Mouse (Mus musculus) forebrain, embryonic 12.5 days (tissue): Measurements from ENCODE around the gene Slc7a8. TPM values are rescaled to one million over a fixed set of nuclear protein-coding genes. Genes with fewer than 3 reads are reported as not detected.

ENCODE experiments used
- ATAC-seq: fragments of 200-750 bp; cut with Nextera tagmentation; 2 replicates; pipeline ENCODE4 v1.8.0; 2017; ENCODE audit warnings: moderate TSS enrichment; ENCODE audit not compliant: low FRiP score
- H3K27ac ChIP-seq: fragments of 300-500 bp; sonication (generic); 2 replicates; pipeline ENCODE4 v1.5.1; 2016; ENCODE audit warnings: mild to moderate bottlenecking
- H3K27me3 ChIP-seq: fragments of 300-500 bp; sonication (generic); 2 replicates; pipeline ENCODE4 v1.6.1; 2016; ENCODE audit warnings: mild to moderate bottlenecking
- H3K36me3 ChIP-seq: fragments of 300-500 bp; sonication (generic); replicated peaks from 2 replicates; pipeline ENCODE4 v1.6.1; 2016; ENCODE audit warnings: mild to moderate bottlenecking
- H3K4me1 ChIP-seq: fragments of 300-500 bp; sonication (generic); 2 replicates; pipeline ENCODE4 v1.6.1; 2016
- H3K4me2 ChIP-seq: fragments of 300-500 bp; sonication (generic); 2 replicates; pipeline ENCODE4 v1.6.1; 2016; ENCODE audit warnings: mild to moderate bottlenecking, moderate library complexity
- H3K4me3 ChIP-seq: fragments of 300-500 bp; sonication (generic); replicated peaks from 2 replicates; pipeline ENCODE4 v1.5.1; 2016; ENCODE audit warnings: mild to moderate bottlenecking
- H3K9ac ChIP-seq: fragments of 300-500 bp; sonication (generic); 2 replicates; pipeline ENCODE4 v1.6.1; 2016; ENCODE audit warnings: mild to moderate bottlenecking
- H3K9me3 ChIP-seq: fragments of 300-500 bp; sonication (generic); 2 replicates; pipeline ENCODE4 v1.6.1; 2016
- WGBS: fragments of 180-500 bp; shearing (Covaris S2); methylation state at CpG from one replicate; pipeline ENCODE4 v1.1.7; 2016; 5-methylcytosine and 5-hydroxymethylcytosine counted together
- polyA plus RNA-seq: library from polyadenylated mRNA; unstranded; fragments of >200 nt; fragmentation: Nextera tagmentation; extraction: Ambion mirVana; gene quantifications from 2 replicates; pipeline ENCODE4 v1.2.1, GENCODE M21; 2016

Gene Slc7a8
- 2.3 and 2.7 TPM in 2 replicates for polyA plus RNA-seq

DNA sequence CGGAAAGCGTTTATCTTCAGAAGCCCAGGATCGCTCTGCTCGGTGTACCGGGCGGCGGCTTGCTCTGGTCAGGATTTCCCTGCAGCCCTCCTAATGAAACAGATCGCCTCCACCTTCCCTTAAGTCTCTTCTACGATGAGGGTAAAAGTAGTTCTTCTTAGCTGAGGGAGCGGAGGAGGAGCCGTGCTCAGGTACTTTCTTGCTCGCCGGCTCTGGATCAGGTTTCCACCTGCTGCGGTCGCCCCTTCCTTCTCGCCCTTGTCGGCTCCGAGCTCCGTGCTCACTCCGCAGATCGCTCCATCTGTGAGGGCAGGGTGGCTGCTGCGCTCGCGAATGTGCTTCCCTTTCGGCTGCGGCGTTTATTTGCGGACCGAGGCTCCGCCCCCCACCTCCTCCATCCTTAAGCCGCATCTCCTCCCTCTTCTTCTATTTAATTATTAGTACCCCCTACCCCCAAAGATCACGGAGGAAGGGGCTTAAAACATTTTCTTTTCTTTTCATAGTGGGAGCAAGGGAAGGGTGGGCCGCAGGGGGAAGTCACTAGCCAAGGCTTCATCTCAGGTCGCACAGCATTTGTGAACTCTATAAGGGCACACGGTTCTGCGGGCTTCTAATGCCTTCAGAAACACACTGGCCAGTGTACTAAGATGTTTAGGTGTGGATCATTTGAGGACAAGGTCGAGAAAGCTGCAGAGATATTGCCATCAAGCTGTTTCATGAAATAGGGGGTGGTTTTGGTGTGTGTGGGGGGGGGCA is at the start of gene Slc7a8:
Slc7a8 (minus strand) TSS at position 337 of the 756 bp plus-strand sequence.
- Histone ChIP-seq H3K4me3 (peak within 1 kb of the TSS; percentile 54), H3K27me3 (peaks cover 42% of the 10 kb centered on the region), H3K9ac (peak within 1 kb of the TSS; percentile 55), H3K4me2 (peak within 1 kb of the TSS; percentile 90), H3K4me1 (peaks cover 9% of the 10 kb centered on the region), H3K9me3 (no peaks in the 10 kb centered on the region), H3K27ac (no peak within 1 kb of the TSS), H3K36me3 (no peaks in the 10 kb centered on the region)
- 1% methylated on average over 37 of the region's 37 CpGs for WGBS
- peak; percentile 76 for ATAC-seq

DNA sequence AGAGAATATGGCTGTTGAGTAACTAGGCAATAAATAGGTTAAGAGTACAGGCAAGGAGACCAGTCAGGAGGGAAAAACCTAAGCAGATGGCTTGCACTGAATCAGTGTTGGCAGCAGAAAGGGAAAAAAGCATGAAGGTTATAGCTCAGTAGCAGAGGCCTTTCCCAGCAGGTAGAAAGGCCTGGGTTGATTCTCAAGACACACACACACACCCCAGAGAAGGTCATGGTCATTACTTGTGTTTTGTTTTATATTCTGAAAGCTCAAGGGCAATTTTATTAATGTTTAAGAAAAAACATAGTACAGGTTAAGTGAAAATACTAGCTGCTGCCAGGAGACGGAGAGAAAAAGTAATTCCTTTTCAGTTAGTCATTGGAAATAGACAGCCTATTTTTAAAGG is 42.0 kb upstream of the Slc7a8 start:
- H3K27ac ChIP-seq: no peak overlapping the region
- no peak overlapping the region for H3K4me2 ChIP-seq
- H3K27me3 ChIP-seq: no peaks in the 10 kb centered on the region
- H3K9me3 ChIP-seq: no peaks in the 10 kb centered on the region
- no peak for ATAC-seq
- 93% methylated on average over 1 of the region's 1 CpGs for WGBS
- no peak overlapping the region for H3K4me3 ChIP-seq
- H3K36me3 ChIP-seq: no peaks in the 10 kb centered on the region
- no peaks in the 10 kb centered on the region for H3K4me1 ChIP-seq
- no peak overlapping the region for H3K9ac ChIP-seq

DNA sequence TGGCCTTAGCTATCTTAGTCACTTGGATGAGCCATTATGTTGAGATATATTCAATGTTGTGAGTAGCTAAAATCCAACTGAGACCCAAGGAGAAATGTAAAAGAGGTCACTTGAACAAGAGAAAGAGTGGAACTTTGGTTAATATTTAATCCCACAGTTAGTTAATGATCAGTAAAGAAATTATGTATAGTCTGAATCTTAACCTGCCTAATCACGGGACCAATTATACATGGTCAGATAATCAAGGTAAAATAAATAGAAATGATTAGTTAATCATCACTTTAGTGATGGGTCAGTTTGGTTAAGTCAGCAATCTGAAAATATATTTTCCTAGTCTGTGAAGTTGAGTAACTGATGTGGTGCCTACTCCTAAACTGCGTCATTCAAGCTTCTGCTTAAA is 40.6 kb upstream of the Slc7a8 start:
- H3K4me3 ChIP-seq: no peak overlapping the region
- no peaks in the 10 kb centered on the region for H3K9me3 ChIP-seq
- no peak overlapping the region for H3K9ac ChIP-seq
- no peak overlapping the region for H3K27ac ChIP-seq
- H3K4me2 ChIP-seq: no peak overlapping the region
- ATAC-seq: no peak
- H3K36me3 ChIP-seq: no peaks in the 10 kb centered on the region
- WGBS: 87% methylated on average over 2 of the region's 2 CpGs
- no peaks in the 10 kb centered on the region for H3K27me3 ChIP-seq
- H3K4me1 ChIP-seq: no peaks in the 10 kb centered on the region

DNA sequence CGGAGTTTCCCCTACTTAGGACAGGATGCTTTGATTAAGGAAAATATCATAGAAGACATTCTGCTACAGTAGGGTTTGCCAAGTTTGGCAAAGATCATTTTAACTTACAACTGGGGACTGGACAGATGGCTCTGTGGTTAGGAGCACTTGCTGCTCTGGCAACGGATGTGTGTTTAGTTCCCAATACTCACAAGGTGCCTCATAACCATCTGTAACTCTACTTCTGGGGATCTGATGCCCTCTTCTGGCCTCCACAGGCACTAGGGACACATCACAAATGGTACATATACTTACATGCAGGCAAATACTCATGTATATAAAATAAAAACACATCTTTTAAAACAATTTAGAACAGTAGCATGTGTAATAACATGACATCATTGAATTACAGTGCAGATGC is 36.0 kb upstream of the Slc7a8 start:
- WGBS: 59% methylated on average over 2 of the region's 2 CpGs
- Histone ChIP-seq H3K4me3 (no peak overlapping the region), H3K4me2 (no peak overlapping the region), H3K4me1 (no peaks in the 10 kb centered on the region), H3K9ac (no peak overlapping the region), H3K9me3 (no peaks in the 10 kb centered on the region), H3K36me3 (no peaks in the 10 kb centered on the region), H3K27me3 (no peaks in the 10 kb centered on the region), H3K27ac (no peak overlapping the region)
- ATAC-seq: no peak

DNA sequence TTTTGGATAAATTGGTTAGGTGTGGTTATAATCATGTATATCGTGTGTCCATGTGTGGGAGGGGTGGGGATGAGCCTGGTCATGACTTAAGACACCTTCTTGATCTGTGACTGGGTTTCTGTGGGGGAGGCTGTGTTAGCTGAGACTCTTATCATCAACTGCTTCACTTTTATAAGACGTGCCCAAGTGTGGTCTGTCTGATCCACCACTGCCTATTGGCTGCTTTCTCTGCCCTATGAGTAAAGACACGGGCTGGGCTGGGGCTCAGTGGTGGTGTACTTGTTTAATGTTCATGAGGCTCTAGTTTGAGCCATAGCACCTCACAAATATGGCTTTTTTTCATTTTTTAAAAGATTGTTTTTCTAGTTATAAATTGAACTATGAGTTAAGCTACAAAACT is 34.0 kb upstream of the Slc7a8 start:
- Histone ChIP-seq H3K9ac (no peak overlapping the region), H3K9me3 (no peaks in the 10 kb centered on the region), H3K4me1 (no peaks in the 10 kb centered on the region), H3K36me3 (no peaks in the 10 kb centered on the region), H3K4me3 (no peak overlapping the region), H3K27me3 (no peaks in the 10 kb centered on the region), H3K27ac (no peak overlapping the region), H3K4me2 (no peak overlapping the region)
- ATAC-seq: no peak
- WGBS: 66% methylated on average over 3 of the region's 3 CpGs

DNA sequence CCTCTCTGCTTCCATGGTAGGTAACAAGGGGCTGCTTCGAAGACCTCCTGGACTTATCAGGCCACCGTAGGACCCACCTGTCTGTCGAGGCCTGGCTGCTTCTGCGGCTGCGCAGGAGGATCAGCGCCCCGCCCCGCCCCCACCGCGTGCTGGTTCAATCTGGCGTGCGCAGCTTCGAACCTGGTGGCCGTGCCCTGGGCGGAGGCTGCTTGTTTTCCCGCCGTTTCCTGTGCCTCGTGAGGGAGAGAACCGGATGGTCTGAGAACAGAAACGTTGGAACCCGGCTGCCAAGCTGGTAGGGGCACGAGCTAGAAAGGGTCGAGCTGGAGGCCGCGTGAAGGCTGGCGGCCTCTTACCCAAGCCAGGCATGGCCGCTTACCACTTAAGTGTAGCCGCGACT is 32.2 kb upstream of the Slc7a8 start, which contains the start of gene Rnf212b:
Rnf212b (plus strand) TSS at position 151 of the 400 bp plus-strand sequence.
- Histone ChIP-seq H3K4me1 (no peaks in the 10 kb centered on the region), H3K4me2 (no peak within 1 kb of the TSS), H3K36me3 (no peaks in the 10 kb centered on the region), H3K27ac (no peak within 1 kb of the TSS), H3K27me3 (no peaks in the 10 kb centered on the region), H3K9ac (no peak within 1 kb of the TSS), H3K4me3 (no peak within 1 kb of the TSS), H3K9me3 (no peaks in the 10 kb centered on the region)
- WGBS: 88% methylated on average over 29 of the region's 29 CpGs
- no peak for ATAC-seq

DNA sequence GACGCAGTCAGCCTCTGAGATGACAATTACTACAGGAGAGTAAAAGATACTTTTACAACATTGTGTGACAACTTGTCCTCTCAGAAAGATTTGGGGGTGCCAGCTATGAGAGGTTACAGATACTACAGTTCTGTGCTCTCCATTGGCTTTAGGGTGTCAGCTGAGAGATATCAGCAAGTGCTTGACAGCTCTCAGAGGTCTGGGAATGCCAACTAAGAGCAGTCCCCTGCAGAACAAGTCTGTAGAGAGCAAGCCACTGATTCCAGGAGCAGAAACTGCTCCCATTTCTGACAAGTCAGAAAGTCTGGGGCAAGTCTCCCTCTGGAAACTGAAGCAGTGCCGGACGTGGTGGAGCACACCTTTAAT is 27.9 kb upstream of the Slc7a8 start:
- H3K4me1 ChIP-seq: no peaks in the 10 kb centered on the region
- WGBS: 84% methylated on average over 3 of the region's 3 CpGs
- no peak overlapping the region for H3K4me2 ChIP-seq
- no peak for ATAC-seq
- H3K4me3 ChIP-seq: no peak overlapping the region
- no peaks in the 10 kb centered on the region for H3K9me3 ChIP-seq
- no peaks in the 10 kb centered on the region for H3K36me3 ChIP-seq
- no peak overlapping the region for H3K9ac ChIP-seq
- H3K27ac ChIP-seq: no peak overlapping the region
- no peaks in the 10 kb centered on the region for H3K27me3 ChIP-seq

DNA sequence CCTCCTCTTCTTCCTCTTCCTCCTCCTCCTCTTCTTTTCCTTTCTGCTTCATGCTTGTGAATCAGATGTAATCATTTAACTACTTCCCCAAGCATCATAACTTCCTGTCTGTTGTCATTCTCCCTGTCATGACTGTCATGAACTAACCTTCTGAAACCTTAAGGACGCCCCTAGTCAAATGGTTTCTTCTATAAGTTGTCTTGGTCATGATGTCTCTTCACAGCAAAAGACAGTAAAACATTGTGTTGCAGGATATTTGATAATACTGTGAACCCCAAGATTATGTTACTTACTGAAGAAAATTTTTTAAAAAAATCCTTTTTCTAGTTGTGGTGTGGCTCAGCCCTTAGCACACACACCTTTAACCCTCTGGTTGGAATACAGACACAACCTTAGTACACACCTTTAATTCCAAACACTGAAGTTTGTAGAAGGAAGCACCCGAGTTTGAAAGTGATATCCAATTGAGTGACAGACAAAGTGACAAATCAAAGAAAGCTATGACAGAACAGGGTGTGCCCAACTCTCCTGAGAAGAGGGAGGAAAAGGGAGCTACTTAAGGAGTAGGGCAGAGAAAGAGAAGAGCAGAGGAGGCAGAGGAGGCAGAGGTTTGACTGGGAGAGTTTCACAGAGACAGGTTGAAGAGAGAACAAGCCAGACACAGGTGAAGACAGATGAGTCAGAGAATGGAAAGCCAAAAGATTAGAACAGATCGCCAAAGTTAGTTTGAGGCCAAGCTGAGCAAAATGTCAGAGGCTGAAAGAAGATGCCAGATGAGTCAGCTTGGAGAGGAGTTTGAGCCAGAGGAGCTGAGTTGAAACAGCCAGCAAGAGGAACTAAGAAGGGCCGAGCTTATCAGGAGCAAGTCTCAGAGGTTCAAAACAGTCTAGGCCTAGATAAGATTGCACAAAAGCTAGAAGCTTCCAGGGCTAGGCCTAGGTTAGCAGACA is 27.2 kb upstream of the Slc7a8 start:
- H3K4me3 ChIP-seq: no peak overlapping the region
- H3K4me1 ChIP-seq: no peaks in the 10 kb centered on the region
- H3K27me3 ChIP-seq: no peaks in the 10 kb centered on the region
- H3K4me2 ChIP-seq: no peak overlapping the region
- no peak overlapping the region for H3K27ac ChIP-seq
- 75% methylated on average over 4 of the region's 4 CpGs for WGBS
- no peaks in the 10 kb centered on the region for H3K36me3 ChIP-seq
- no peak for ATAC-seq
- H3K9me3 ChIP-seq: no peaks in the 10 kb centered on the region
- no peak overlapping the region for H3K9ac ChIP-seq

DNA sequence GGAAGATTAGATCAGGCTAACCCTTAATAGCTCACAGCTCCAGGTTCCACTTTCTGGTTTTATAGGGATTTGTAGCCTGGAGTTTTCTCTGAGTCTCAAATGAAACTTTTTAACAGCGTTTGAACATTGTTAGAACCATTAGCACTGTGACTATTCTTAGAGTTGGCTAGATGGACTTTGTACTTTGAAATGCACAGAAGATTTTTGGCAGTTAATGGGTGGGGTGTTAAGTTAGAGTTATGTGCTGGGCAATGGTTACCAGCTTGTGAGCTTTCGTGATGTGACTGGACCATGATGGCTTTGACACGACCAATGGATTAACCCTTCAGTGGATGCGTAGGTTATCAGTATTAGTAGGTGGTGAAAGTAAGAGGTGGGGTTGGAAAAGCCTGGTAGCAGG is 24.4 kb upstream of the Slc7a8 start:
- Histone ChIP-seq H3K4me2 (no peak overlapping the region), H3K27ac (no peak overlapping the region), H3K4me1 (no peaks in the 10 kb centered on the region), H3K9ac (no peak overlapping the region), H3K27me3 (no peaks in the 10 kb centered on the region), H3K4me3 (no peak overlapping the region), H3K9me3 (no peaks in the 10 kb centered on the region), H3K36me3 (no peaks in the 10 kb centered on the region)
- ATAC-seq: no peak
- 83% methylated on average over 4 of the region's 4 CpGs for WGBS

DNA sequence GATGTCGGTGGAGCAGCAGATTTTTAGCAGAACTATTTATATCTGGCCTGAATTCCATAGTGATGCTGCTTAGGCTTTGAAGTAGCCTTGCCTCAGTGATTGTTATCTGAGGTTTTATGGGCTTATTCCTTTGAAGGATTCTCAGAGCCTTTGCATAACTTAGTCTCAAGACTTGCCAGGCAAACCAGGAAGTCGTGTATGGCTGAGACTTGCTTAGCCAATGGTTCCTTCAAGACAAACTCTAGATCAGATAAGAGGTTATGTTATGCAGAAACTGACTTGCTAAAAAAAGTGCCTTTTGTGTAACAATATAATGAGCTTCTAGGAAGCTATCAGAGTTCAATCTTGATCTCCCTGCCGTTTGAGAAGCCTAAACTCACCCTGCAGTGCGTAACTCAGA is 20.7 kb upstream of the Slc7a8 start:
- Histone ChIP-seq H3K4me3 (no peak overlapping the region), H3K27me3 (no peaks in the 10 kb centered on the region), H3K27ac (no peak overlapping the region), H3K4me1 (no peaks in the 10 kb centered on the region), H3K9ac (no peak overlapping the region), H3K4me2 (no peak overlapping the region), H3K36me3 (no peaks in the 10 kb centered on the region), H3K9me3 (no peaks in the 10 kb centered on the region)
- ATAC-seq: no peak
- 89% methylated on average over 4 of the region's 4 CpGs for WGBS

DNA sequence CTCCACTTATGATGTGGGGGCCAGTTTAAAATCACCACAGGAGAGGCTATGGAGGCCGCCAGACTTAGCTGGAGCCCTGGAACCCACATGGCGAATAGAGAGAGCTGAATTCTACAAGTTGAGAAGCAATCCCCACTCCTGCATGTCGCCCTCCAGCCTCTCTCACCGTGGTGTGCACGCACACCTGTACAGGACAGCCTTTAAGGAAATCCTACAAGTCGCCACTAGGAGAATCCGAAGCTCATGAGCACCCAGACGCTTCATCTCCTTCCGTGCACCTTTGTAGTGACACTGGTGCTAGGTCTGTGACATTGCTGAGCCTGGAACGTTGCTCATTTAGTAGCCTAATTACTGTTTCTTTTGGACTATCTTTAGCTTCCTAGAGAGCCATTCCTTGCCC is 17.9 kb upstream of the Slc7a8 start:
- Histone ChIP-seq H3K36me3 (no peaks in the 10 kb centered on the region), H3K9me3 (no peaks in the 10 kb centered on the region), H3K4me3 (no peak overlapping the region), H3K27me3 (no peaks in the 10 kb centered on the region), H3K4me1 (no peaks in the 10 kb centered on the region), H3K4me2 (no peak overlapping the region), H3K27ac (no peak overlapping the region), H3K9ac (no peak overlapping the region)
- 47% methylated on average over 10 of the region's 10 CpGs for WGBS
- no peak for ATAC-seq

DNA sequence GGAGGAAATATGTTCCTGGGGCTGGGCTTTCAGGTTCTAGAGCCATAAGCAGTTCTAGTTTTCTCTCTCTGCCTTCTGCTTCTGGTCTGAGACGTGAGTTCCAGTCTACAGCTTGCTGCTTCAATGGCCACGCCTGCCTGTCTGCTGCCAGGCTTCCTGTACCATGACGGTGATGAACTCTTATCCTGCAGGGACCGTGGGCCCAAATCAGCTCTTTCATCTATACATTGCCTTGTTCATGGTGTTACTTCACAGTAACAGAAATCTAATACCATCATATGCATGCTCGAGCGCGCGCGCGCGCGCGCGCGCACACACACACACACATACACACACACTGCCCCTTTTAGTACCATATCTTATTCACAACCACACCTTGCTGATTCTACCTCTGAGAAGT is 15.0 kb upstream of the Slc7a8 start:
- Histone ChIP-seq H3K4me2 (no peak overlapping the region), H3K9me3 (no peaks in the 10 kb centered on the region), H3K4me1 (no peaks in the 10 kb centered on the region; the same call in 1 of the 2 replicates), H3K27me3 (no peaks in the 10 kb centered on the region), H3K36me3 (no peaks in the 10 kb centered on the region), H3K27ac (no peak overlapping the region), H3K9ac (no peak overlapping the region), H3K4me3 (no peak overlapping the region)
- 96% methylated on average over 15 of the region's 15 CpGs for WGBS
- no peak for ATAC-seq
